Mouse (Mus musculus): ENCODE measurements around the gene Skor1.

Gene Skor1

GRCm38 (mm10) chr9:63136241-63136640, 12.5 kb downstream of the Skor1 start:
- intact Hi-C loops (cut with DNase I), result loop anchor here (2.0 to 10.0 kb wide), 4 partner anchors 199 to 706 kb away; partner anchors contain the start of genes Aagab and Iqch

DNA sequence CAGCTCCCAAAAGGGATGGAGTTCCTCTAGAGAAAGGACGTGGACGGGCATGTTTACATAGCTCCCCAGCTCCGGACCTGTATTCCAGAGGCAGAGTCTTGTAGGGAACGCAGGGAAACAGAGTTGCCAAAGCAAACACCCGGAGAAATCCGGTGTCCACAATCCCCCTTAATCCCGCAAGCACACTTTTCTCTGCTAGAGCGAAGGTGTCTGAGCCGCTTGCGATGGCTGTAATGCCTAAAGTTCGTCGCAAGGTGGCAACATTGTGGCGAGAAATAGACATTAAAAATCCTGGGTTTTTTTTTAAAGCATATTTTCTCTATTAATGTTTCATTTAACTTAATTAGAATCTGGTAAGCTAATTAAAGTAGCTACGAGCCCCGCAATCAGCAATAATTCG, 13.0 kb downstream of the Skor1 start:
- intact Hi-C loops (cut with DNase I), result loop anchor here (2.0 to 10.0 kb wide), 4 partner anchors 199 to 706 kb away; partner anchors contain the start of genes Aagab and Iqch

GRCm38 (mm10) chr9:63135356-63135755, 13.4 kb downstream of the Skor1 start:
- intact Hi-C loops (cut with DNase I), result loop anchor here (5.0 to 10.0 kb wide), 3 partner anchors 199 to 707 kb away; partner anchors contain the start of genes Aagab and Iqch

- intact Hi-C loops (cut with DNase I), result loop anchor here (10.0 kb wide), 2 partner anchors 201 to 471 kb away; partner anchors contain the start of genes Aagab and Iqch
Observed at GRCm38 (mm10) chr9:63133659-63134058, 15.1 kb downstream of the Skor1 start.

DNA sequence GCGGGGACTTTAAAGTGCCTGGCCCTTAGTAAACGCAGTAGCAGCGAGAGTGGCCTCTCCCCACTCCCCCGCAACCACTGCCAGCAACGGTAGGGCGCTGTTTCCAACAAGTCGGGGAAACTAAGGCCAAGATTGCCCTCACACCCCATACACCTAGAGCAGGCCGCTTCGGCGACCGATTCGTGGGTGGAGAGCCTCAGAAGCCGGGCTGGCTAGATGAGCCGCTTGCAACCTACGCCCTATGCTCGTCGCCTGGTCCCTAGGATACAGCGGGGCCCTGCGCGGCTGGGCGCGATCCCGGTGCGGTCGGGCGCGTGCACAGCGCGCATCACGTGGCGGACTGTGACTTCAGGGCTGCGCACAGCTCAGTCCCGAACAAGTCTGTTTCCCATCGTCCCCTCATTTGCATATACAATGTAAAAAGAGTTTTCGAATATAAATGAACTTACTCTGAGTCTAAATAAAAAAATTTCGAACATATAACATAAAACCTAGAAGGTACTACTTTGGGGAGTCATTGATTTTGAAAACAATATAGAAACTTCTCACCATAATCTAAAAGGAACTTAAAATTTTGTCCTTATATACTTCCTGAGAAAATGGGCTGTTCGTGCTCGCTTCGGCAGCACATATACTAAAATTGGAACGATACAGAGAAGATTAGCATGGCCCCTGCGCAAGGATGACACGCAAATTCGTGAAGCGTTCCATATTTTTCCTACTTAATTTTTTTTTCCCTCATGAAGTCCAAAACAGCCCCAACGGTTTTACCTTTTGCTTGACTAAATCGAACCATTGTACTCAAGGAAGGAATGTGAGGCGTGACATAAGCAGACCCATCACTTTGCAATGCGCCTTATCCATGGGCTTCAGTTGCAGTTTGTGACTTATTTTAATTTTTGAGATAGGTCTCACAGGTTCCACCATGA, 15.8 kb downstream of the Skor1 start:
- intact Hi-C loops (cut with DNase I), result loop anchor here (10.0 kb wide), 2 partner anchors 202 to 472 kb away; partner anchors contain the start of genes Aagab and Iqch

GRCm38 (mm10) chr9:63131957-63132602, 16.7 kb downstream of the Skor1 start:
- intact Hi-C loops (cut with DNase I), result loop anchor here (10.0 kb wide), 2 partner anchors 203 to 473 kb away; partner anchors contain the start of genes Aagab and Iqch

GRCm38 (mm10) chr9:63129641-63130041, 19.1 kb downstream of the Skor1 start:
- intact Hi-C loops (cut with DNase I), result loop anchor here (10.0 kb wide), 2 partner anchors 205 to 475 kb away; partner anchors contain the start of genes Aagab and Iqch

DNA sequence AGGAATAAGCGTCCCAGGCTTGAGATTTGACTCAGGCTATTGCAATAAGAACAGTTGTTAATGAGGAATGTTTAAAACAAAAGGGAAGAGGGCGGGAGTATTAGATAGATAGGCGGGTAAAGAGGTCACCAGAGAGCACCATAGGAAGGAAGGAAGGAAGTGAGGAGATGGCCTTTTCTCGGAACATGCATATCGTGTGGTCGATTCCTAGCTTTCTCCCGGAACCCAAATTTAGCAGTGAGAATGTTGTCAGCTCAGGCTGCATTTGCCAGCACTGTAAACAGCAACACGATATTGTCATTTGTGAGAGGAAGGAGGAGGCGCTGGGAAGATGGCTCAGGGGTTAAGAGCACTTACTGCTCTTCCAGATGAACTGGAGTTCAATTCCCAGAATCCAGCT, 24.2 kb downstream of the Skor1 start:
- intact Hi-C loops (cut with DNase I), result loop anchor here (2.0 to 5.0 kb wide), 2 partner anchors 147 to 278 kb away; no protein-coding TSS in a partner anchor

DNA sequence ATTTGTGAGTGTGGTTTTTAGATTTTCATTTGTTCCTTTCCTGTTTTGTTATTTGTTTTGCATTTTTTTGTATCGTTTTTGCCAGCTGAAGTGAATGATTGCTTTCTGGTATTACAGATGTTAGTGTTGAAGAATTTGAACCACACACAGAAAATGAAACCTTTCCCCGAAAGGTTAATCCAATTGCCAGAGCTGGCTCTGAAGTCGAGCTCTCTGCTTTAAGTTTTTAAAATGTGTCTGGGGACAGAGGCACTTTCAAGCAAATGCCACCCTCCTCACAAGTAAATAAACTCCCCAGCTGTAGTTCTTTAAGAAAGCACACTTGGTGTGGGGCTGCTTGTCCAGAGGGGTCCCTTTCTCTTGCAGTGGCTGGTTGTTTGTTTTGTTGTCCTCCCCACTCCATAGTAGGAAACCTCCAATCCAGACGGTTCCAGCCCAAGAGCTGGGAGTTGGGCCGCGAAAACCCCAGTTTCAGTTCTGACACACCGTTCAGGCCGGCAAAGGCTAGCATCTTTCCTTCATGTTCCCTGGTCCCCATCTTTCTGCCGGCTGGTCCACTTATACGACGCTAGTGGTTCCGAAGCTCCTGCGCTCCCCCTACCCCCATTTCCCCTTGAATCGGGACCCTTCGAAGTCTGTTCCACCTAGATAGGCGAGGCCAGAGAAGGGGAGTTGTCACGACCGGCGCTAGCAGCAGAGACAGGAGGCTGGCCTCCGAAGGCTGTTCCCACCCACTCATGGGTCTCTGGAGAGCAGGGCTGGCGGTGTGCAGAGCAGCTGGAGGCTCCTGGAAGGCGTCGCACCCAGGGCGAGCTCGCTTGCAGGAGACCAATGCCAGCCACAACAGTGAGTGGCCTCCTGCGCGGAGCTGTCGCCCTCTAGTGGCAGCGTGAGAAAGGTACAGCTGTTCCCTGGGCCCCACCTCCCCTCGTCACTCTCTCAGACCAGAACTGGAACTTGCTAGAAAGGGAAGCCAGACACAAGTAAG, 25.0 kb downstream of the Skor1 start:
- intact Hi-C loops (cut with DNase I), result loop anchor here (2.0 to 5.0 kb wide), 2 partner anchors 146 to 277 kb away; no protein-coding TSS in a partner anchor

GRCm38 (mm10) chr9:63122161-63122833, 26.5 kb downstream of the Skor1 start:
- intact Hi-C loops (cut with DNase I), result loop anchor here (5.0 kb wide), 1 partner anchor 145 kb away; no protein-coding TSS in a partner anchor

DNA sequence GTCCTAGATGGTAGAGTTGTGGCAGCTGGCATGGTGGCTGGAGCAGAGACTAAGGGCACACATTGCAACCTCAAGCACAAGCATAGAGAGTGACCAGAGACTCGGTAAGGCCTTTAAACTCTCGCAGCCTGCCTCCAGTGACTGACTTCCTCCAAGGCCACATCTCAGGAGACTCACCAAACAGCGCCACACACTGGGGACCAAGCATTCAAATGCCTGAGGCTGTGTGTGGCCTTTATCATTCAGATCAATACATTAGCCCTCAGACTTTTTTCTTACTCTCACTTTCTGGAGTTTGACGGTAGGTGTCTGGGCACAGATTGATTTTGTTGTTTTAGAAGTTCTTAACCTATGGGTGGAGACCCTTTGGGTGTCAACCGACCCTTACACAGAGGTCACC, 30.4 kb downstream of the Skor1 start:
- intact Hi-C loops (cut with DNase I), result no loop called here

GRCm38 (mm10) chr9:63112514-63112913, 36.2 kb downstream of the Skor1 start:
- intact Hi-C loops (cut with DNase I), result no loop called here

DNA sequence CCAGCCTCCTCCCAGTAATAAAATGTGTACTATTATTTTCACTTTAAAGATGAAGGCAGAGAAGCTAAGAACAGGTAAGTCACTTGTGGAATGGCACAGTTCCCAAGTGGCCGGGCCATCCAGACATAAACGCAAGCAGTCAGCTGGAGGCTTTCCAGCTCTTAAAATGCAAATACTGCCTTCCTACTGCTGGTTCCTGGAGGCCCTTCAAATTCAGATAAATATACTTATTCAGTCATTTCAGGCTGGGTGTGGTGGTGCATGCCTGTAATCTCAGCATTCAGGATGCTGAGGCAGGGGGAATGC, 39.0 kb downstream of the Skor1 start:
- intact Hi-C loops (cut with DNase I), result no loop called here

DNA sequence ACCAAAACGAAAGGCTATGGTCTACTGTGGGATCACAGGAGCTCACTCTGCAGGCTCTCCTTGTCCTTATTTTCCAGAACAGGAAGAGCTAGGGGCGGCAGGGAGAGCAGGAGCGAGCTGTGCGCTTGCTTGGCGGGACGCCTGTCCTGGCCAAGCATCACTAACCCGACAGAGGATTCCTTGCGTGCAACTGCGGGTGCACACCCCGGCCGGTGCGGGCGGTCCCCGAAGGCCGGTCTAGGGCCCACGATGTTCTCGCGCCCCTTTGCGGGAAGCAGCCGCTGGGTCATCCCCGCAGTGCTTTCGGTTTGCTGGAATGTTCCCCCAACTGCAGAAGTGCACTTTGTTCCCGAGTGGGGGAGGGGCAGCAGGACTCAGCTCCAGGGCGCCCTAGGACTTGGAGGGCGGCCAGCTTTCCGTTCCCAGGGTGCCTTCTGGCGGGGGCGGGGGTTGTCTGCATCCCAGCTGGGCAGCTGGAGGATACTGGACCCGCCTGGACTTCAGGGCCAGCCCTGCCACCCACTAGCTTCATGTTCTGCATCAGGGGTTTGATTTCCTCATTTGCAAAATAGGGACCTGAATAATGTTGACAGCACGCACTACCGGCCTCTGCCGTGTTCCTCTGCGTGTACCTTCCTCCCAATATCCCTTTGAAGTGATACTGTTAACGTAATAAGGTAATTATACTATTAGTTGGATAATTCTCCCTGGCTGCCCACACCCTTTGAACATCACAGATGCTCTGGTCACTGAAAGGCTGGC, 39.6 kb downstream of the Skor1 start:
- intact Hi-C loops (cut with DNase I), result no loop called here

DNA sequence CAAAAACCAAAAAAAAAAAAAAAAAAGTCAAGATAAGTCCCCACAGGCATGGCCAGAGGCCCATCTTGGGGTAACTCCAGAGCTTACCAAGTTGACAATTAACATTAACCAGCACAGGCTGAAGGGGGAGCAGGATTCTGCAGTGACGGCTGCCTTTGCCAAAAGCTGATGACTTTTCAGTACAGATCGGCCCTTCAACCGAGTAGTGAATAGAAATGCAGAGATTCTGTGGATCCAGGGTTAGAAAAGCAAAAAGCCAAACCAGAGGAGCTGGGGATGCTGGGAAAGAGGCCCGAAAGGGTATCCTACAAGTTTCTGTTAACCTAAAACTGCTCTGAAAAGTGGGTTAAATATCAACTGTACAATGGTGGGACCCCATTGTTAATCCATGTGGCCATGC, 40.2 kb downstream of the Skor1 start:
- intact Hi-C loops (cut with DNase I), result no loop called here

GRCm38 (mm10) chr9:63100660-63101059, 48.1 kb downstream of the Skor1 start:
- intact Hi-C loops (cut with DNase I), result no loop called here

GRCm38 (mm10) chr9:63099876-63100275, 48.9 kb downstream of the Skor1 start:
- intact Hi-C loops (cut with DNase I), result no loop called here

GRCm38 (mm10) chr9:63099344-63099743, 49.4 kb downstream of the Skor1 start:
- intact Hi-C loops (cut with DNase I), result no loop called here

DNA sequence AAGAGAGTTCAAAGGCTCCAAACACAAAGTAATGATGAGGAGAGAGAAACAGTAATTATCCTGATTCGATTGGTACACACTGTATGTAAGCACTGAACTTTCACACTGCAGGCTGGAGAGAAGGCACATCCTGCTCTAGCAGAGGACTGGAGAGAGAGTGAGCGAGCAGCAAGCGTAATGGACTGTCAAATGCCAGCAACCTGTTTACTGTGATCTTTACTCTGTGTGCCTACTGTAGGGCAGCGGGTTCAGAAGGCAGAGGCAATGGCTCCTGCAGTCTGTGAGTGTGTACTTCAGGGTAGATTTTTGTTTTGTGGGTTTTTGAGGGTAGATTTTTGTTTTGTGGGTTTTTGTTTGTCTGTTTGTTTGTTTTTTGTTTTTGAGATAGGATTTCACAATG, 49.9 kb downstream of the Skor1 start:
- intact Hi-C loops (cut with DNase I), result no loop called here

All from adrenal gland (tissue).